Mouse (Mus musculus): ENCODE measurements around the gene Inpp5d. TPM values are rescaled to one million over a fixed set of nuclear protein-coding genes. Genes with fewer than 3 reads are reported as not detected.
A peak's percentile ranks its signal among the peaks of the same experiment; 100 is the strongest.

Gene Inpp5d
- total RNA-seq, 2 experiments from 2014 or later = 3.9 to 7.3 TPM

- intact Hi-C loops (cut with DNase I; ENCODE audit: low total_unique reads) = no loop called here
- DNase-seq = no peak
Observed at GRCm38 (mm10) chr1:87684791-87685190, 64.7 kb downstream of the Inpp5d start.

DNA sequence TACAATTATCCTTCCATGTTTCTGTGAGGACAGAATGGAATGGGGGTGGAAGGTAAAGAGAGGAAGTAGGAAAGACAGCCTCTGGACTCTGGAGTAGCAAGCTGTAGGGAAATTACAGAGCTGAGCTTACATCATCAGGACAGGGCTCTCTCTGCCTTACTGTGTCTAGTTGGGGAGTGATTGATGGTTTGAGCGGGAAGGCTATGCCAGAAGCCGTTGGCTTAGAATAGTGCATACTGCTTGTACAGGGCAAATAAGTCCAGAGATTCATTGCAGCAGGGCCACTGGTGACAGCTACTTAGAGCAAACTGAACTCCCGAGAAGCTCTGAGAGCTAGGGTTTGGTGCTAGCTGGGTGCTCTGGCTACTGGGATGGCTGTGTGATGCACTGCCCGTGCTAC lies 66.2 kb downstream of the Inpp5d start:
- no peak for DNase-seq
- intact Hi-C loops (cut with DNase I; ENCODE audit: low total_unique reads) = no loop called here

DNA sequence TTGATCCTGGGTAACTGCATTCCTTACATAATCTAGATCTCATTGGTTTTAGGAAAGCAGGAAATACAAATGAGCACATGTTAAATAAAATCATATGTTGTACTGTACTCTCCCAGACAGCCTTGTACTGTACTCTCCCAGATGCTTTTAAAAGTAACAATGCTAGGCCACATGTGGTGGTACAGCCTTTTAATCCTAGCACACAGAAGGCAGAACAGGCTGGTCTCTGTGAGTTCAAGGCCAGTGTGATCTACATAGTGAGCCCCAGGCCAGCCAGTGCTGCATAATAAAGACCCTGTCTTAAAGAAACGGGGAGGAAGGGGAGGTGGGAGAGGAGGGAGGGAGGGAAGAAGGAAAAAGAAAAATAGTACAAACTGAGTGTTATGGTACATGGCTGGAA lies 66.9 kb downstream of the Inpp5d start:
- intact Hi-C loops (cut with DNase I; ENCODE audit: low total_unique reads) = no loop called here
- DNase-seq = no peak

DNA sequence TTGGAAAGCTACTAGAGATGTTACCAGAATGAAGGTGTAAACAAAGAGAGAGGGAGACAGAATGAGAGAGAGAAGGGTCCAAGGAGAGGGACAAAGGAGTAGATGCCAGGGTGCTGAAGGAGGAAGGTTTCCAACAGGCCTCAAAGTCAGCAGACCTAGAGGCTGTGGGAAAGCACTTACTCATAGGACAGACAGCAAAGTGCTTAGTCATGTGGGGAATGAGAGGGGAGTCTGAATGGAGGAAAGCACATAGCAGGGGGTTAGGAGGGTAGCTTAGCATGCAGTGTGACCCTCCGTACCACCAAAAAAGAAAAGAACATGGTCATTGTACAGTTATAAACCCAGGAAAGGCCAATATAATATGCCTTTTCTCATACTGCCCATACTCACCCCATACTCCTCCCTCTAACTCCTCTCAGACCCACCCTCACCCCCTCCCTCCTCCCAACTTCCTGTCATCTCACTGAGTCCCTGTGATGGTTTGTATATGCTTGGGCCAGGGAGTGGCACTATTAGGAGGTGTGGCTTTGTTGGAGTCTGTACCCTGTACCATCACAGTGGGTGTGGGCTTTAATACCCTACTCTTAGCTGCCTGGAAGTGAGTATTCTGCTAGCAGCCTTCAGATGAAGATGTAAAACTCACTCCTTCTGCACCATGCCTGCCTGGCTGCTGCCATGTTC lies 69.7 kb downstream of the Inpp5d start:
- no peak for DNase-seq
- intact Hi-C loops (cut with DNase I; ENCODE audit: low total_unique reads) = no loop called here

- peak; percentile 17 for DNase-seq
- intact Hi-C loops (cut with DNase I; ENCODE audit: low total_unique reads) = no loop called here
Observed at GRCm38 (mm10) chr1:87696358-87696757, 76.2 kb downstream of the Inpp5d start.

DNA sequence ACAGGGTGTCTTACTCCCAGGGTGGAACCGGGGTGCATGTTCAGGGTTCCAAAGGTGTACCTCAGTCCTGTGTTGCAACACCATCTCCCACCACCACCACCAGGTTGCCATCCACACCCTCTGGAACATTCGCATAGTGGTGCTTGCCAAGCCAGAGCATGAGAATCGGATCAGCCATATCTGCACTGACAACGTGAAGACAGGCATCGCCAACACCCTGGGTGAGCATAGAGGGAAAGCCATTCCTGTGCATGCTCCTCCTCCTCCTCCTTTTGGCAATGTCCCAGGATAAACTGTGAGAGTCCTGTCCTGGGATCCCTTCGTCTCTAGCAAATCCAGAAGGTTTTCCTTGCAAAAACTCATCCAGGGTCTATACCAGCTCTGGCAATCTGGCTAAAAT lies 77.9 kb downstream of the Inpp5d start:
- intact Hi-C loops (cut with DNase I; ENCODE audit: low total_unique reads) = no loop called here

GRCm38 (mm10) chr1:87699890-87700448 lies 79.9 kb downstream of the Inpp5d start:
- no peak for DNase-seq
- intact Hi-C loops (cut with DNase I; ENCODE audit: low total_unique reads) = no loop called here

More for the DNA sequence above, 77.9 kb downstream of the Inpp5d start:
- no peak for DNase-seq

GRCm38 (mm10) chr1:87704230-87704629 lies 84.1 kb downstream of the Inpp5d start:
- intact Hi-C loops (cut with DNase I; ENCODE audit: low total_unique reads) = no loop called here
- no peak for DNase-seq

DNA sequence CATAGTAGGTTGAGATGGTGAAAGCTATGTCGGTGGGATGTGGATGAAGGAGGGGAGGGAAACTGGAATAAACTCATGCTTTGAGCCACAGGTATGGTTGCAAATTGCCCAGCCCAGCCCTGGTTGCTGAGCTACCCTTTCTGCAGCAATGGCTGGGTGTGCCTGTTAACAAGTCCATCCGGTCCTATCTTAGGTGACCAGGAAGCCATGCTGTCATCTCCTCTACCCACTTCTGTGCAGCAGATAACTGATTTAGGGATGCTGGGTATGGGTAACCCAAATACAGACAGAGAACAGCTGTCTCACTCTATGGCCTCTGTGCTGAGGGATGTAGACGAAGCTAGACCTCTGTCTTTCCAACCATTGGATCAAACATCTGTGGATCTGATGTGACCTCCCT lies 86.2 kb downstream of the Inpp5d start:
- intact Hi-C loops (cut with DNase I; ENCODE audit: low total_unique reads) = no loop called here
- DNase-seq = no peak

- DNase-seq = no peak
- intact Hi-C loops (cut with DNase I; ENCODE audit: low total_unique reads) = no loop called here
Observed at GRCm38 (mm10) chr1:87709020-87709419, 88.9 kb downstream of the Inpp5d start.

DNA sequence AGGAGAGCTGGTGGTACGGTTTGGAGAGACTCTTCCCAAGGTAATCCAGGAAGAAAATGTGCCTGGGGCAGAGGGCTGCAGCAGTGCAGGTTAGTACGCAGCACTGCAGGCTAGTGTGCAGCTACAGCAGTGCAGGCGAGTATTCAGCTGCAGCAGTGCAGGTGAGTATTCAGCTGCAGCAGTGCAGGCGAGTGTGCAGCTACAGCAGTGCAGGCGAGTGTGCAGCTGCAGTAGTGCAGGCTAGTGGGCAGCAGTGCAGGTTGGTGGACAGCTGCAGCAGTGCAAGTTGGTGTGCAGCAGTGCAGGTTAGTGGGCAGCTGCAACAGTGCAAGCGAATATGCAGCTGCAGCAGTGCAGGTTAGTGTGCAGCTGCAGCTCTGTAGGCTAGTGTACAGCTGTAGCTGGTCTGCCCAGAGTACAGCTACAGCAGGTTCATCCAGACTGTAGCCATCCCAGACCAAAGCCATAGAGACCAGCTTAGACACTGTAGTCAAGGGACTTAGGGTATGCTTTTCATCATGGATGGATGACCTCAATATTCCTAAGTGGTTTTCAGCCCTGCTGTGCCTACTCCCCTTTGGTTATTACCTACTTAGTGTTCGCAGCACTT lies 89.7 kb downstream of the Inpp5d start:
- intact Hi-C loops (cut with DNase I; ENCODE audit: low total_unique reads) = no loop called here
- no peak for DNase-seq

GRCm38 (mm10) chr1:87711938-87712613 lies 92.0 kb downstream of the Inpp5d start:
- no peak for DNase-seq
- intact Hi-C loops (cut with DNase I; ENCODE audit: low total_unique reads) = no loop called here

DNA sequence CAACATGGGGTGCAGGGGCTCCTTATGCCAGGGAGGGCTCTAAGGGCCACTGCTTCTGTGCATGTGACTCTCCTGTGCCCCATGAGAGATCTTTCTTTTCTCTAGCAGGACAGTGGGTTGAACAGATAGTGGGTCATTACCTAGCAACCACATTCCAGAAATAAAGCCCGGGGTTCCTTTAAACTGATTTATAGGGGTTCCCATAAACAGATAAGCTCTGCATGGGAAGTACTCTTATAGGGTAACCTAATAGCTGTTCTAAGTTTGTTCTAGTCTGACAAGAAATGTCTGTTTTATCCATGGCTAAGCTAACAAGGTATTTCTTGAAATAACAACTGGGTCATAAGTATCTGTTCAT lies 92.5 kb downstream of the Inpp5d start:
- DNase-seq = no peak
- intact Hi-C loops (cut with DNase I; ENCODE audit: low total_unique reads) = no loop called here

DNA sequence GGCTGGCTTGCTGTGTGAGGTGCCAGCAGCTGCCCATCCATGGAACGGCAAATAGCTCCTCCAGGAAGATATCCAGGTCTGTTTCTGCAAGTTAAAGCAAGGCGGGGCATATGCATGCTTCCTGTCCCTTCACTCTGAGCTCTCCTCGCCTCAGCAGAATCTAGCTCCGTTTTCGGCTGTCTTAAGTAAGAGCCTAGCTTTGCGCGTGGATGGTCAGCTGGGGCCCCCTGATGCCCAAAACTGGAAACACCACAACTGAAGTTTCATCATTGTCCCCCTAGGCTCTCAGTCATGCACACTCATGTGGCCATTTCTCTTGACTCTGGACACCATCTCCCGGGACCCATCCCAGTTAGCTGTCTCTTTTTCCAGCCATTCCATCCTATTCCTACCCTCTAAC lies 101.3 kb downstream of the Inpp5d start:
- intact Hi-C loops (cut with DNase I; ENCODE audit: low total_unique reads) = loop anchor here (10.0 kb wide), 1 partner anchor 247 kb away; the partner anchor contains the start of gene Snorc
- DNase-seq = peak; percentile 35

- DNase-seq = no peak
- intact Hi-C loops (cut with DNase I; ENCODE audit: low total_unique reads) = loop anchor here (10.0 kb wide), 1 partner anchor 247 kb away; the partner anchor contains the start of gene Snorc
Observed at GRCm38 (mm10) chr1:87722081-87722480, 102.0 kb downstream of the Inpp5d start.

GRCm38 (mm10) chr1:87723351-87723750 lies 103.2 kb downstream of the Inpp5d start:
- no peak for DNase-seq
- intact Hi-C loops (cut with DNase I; ENCODE audit: low total_unique reads) = loop anchor here (10.0 kb wide), 1 partner anchor 249 kb away; the partner anchor contains the start of gene Snorc

- no peak for DNase-seq
- intact Hi-C loops (cut with DNase I; ENCODE audit: low total_unique reads) = loop anchor here (10.0 kb wide), 1 partner anchor 254 kb away; the partner anchor contains the start of gene Snorc
Observed at GRCm38 (mm10) chr1:87729070-87729469, 109.0 kb downstream of the Inpp5d start.

GRCm38 (mm10) chr1:87729850-87730249 lies 109.7 kb downstream of the Inpp5d start:
- intact Hi-C loops (cut with DNase I; ENCODE audit: low total_unique reads) = loop anchor here (10.0 kb wide), 1 partner anchor 255 kb away; the partner anchor contains the start of gene Snorc

GRCm38 (mm10) chr1:87730271-87730670 lies 110.2 kb downstream of the Inpp5d start:
- intact Hi-C loops (cut with DNase I; ENCODE audit: low total_unique reads) = no loop called here
- no peak for DNase-seq

More at GRCm38 (mm10) chr1:87729850-87730249, 109.7 kb downstream of the Inpp5d start:
- DNase-seq = no peak

DNA sequence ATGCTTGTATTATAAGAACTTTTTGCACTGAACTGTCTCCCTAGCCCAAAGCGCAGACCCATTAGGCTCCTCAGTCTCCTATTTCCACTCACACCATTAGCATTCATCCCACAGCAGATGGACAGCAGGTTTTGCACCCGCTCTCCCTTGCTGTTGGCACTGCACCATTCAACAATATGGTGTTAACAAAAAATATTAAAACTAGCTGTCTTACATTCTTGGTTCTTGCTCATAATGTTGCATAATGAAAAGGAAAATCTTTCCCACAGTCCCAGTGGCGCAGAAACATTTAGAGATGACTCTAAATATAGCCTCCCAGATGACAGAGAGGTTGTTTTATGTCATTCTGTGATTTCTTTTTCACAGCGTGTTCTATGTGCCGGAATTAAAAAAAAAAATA lies 113.1 kb downstream of the Inpp5d start:
- DNase-seq = no peak
- intact Hi-C loops (cut with DNase I; ENCODE audit: low total_unique reads) = no loop called here

All from gastrocnemius, postnatal 14 days (tissue).